Mouse (Mus musculus) small intestine, adult 2 months (tissue): Measurements from ENCODE around the gene 1810009A15Rik.
"Not testable (repeated sequence)": the region's sequence is repeated elsewhere in the genome, so short reads cannot be mapped to it uniquely, and the experiment has no call there.

ENCODE experiments used
- CTCF ChIP-seq: fragments of 200-500 bp; IDR thresholded peaks from 2 replicates; pipeline ENCODE4 v1.5.1; 2012; ENCODE audit warnings: low read depth, mild to moderate bottlenecking, control low read depth, inconsistent platforms, low read length, moderate library complexity, mixed read lengths; ENCODE audit not compliant: insufficient replicate concordance, insufficient read length; ENCODE audit errors: extremely low read depth
- POLR2A ChIP-seq: fragments of 200-500 bp; IDR thresholded peaks from 2 replicates; pipeline ENCODE4 v1.6.1; 2012; ENCODE audit warnings: low read depth, mild to moderate bottlenecking, control low read depth, inconsistent platforms, low read length, moderate library complexity

- TF ChIP-seq POLR2A, CTCF: not testable (repeated sequence)
These were observed 8.7 kb downstream of the 1810009A15Rik start for GRCm38 (mm10) chr19:8897211-8897864.
